Mouse (Mus musculus) left cerebral cortex, adult 2 months (tissue): Measurements from ENCODE around the gene Srd5a3. TPM values are rescaled to one million over a fixed set of nuclear protein-coding genes. Genes with fewer than 3 reads are reported as not detected.

Experiments used
- DNase-seq, 2 experiments: peaks; one replicate each; pipeline ENCODE4 v3.0.0; 2021 to 2022; ENCODE audit warnings: low spot score in 2 of 2, mixed read lengths in 1 of 2; ENCODE audit errors: extremely low spot score in 1 of 2
- H3K27ac ChIP-seq: fragments of 200-600 bp; 2 replicates; pipeline ENCODE4 v1.8.1; 2022
- H3K4me3 ChIP-seq: fragments of 200-600 bp; 2 replicates; pipeline ENCODE4 v1.8.1; 2022
- CTCF ChIP-seq: fragments of 200-600 bp; IDR thresholded peaks from 2 replicates; pipeline ENCODE4 v1.8.1; 2022; ENCODE audit warnings: antibody characterized with exemption, mild to moderate bottlenecking, moderate library complexity
- intact Hi-C: fragments of 180-260 bp; cut with DNase I; formaldehyde crosslinking; loops from one replicate; pipeline ENCODE4 v1.15.1; 2025
- total RNA-seq, 2 experiments: library from RNA; stranded (reverse); gene quantifications; 2 replicates each; pipeline ENCODE4 v1.2.3; 2021

The Srd5a3 gene
- total RNA-seq, 2 experiments from 2014 or later: 19.8 to 21.8 TPM

GRCm38 (mm10) chr5:76154434-76155165 lies 14.5 kb downstream of the Srd5a3 start:
- no peak overlapping the region for H3K4me3 ChIP-seq
- H3K27ac ChIP-seq: no peak overlapping the region
- DNase-seq: peak in 1 of 2 experiments; percentile 3
- intact Hi-C loops: no loop called here
- no peak for TF ChIP-seq CTCF

GRCm38 (mm10) chr5:76159555-76159954 lies 19.5 kb downstream of the Srd5a3 start:
- Histone ChIP-seq H3K4me3 (no peak overlapping the region), H3K27ac (no peak overlapping the region)
- TF ChIP-seq CTCF: no peak
- intact Hi-C loops: no loop called here
- no peak for DNase-seq

DNA sequence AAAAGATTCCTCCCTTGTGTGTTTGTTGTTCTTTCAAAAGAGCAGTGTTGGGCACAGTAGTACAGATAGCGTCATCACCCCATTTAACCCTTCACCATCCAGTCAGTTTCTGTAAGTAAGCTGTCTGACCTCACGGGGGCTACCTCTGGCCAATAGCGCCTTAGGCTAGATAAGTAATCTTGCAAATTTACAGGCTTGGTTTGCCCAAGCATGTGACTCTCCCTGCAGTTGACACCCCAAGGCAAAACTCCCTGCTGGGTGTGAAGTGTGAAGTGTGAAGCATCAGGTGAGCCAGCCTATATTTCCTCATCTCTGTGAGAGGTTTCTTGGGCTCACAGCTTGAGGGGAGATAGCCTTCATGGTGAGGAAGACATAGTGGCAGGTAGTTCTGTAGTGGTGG lies 20.0 kb downstream of the Srd5a3 start:
- no peak for TF ChIP-seq CTCF
- DNase-seq: no peak
- Histone ChIP-seq H3K4me3 (no peak overlapping the region), H3K27ac (no peak overlapping the region)
- intact Hi-C loops: no loop called here

DNA sequence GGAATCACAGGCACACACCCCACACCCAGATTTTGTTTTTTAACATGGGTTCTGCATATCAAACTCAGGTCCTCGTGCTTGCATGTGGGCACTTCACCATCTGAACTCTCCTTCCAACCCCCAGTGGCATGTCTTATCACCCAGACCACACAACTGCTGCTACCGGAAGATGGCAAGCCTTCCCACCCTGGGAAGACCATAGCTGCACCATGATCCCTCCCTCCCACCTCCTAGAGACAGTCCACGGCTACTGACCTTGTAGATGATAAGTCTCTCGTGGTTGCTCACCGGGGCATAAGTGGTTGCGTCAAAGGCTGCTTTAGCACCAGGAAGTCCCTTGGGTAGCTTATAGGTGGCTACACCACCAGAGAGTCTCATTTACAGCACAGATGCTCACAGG lies 21.4 kb downstream of the Srd5a3 start:
- no peak overlapping the region for H3K27ac ChIP-seq
- intact Hi-C loops: no loop called here
- DNase-seq: no peak
- no peak overlapping the region for H3K4me3 ChIP-seq
- TF ChIP-seq CTCF: no peak

GRCm38 (mm10) chr5:76162926-76163325 lies 22.9 kb downstream of the Srd5a3 start:
- DNase-seq: no peak
- no peak for TF ChIP-seq CTCF
- Histone ChIP-seq H3K4me3 (no peak overlapping the region), H3K27ac (no peak overlapping the region)
- intact Hi-C loops: no loop called here

DNA sequence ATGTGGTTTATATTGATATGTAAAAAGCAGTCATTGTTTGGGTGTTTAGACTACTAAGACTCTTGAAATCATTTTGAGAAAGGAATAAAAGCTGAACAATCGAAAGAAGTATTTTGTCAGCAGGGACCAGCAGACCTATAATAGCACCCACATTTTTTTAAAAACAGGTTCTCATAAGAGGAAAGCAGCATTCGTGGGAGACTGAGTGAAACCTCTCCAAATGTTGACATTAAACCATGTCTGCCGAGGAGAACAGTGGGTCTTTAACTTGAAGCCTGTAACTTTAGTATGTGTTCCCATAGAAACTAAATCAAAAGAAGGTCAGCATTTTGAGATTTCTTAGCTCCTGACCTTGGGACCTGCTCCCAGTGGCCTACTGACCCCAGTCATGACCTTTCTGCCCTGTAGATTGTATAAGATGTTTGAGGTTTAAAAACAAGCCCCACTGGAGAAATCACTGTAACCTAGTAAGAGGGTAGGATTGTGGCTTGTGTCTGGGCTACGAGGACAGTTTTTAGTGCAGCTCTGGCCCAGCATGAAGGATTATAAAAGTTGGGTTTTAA lies 23.8 kb downstream of the Srd5a3 start:
- Histone ChIP-seq H3K27ac (no peak overlapping the region), H3K4me3 (no peak overlapping the region)
- intact Hi-C loops: no loop called here
- no peak for TF ChIP-seq CTCF
- no peak for DNase-seq

DNA sequence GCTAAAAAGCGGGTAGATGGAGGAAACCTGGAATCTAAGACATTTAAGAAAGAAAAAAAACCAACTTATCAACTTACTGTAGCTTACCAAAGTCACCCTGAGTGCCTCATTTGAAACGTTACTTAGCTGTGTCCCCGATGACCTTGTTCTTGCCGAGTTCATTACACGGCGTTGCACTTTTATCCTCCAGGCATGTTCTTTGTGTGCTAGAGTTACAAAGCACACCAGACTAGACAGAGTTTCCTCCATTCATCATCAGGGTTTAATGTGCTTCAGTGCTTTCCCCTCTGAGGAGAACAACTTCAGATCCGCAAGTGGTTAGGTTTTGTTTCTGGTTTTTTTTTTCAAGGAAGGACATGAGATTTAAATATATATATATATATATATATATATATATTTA lies 24.8 kb downstream of the Srd5a3 start:
- no peak overlapping the region for H3K4me3 ChIP-seq
- no peak for DNase-seq
- H3K27ac ChIP-seq: no peak overlapping the region
- intact Hi-C loops: no loop called here
- no peak for TF ChIP-seq CTCF

DNA sequence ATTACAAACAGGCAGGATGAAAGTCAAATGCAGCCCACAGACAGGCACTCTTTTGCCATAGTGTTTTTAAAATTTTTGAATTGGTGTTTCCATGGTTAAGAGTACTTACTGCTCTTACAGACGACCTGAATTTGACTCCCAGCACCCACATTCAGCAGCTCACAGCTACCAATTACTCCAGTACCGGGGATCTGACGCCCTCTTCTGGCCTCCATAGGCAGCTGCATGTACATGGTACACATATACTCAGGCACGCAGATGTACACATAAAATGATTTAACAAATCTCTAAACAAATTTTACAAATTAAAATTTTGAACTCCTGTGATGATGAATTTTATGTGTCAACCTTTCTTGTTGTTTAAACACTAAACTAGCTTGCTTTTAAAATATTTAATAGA lies 30.5 kb downstream of the Srd5a3 start:
- H3K27ac ChIP-seq: no peak overlapping the region
- no peak; the same call in 1 of the 2 replicates for TF ChIP-seq CTCF
- no peak overlapping the region for H3K4me3 ChIP-seq
- no peak for DNase-seq
- intact Hi-C loops: no loop called here

DNA sequence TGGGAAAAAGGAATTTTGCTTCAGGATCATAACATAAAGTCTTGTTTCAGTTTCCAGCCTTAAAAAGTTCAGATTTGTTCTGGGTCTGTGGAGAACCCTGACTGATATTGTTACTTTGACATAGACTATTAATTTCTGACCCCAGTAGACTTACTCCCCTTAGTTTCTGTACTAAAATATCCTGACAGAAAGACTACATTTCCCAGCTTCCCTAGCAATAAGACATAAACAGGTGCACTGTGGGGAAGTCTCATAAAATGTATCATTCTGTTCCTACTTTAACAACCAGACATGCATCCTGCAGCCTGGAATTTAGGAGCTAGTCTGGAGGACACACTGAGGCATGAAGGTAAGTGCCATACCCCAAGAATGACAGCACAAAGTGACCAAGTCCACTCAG lies 31.0 kb downstream of the Srd5a3 start:
- no peak for TF ChIP-seq CTCF
- Histone ChIP-seq H3K4me3 (no peak overlapping the region), H3K27ac (no peak overlapping the region)
- DNase-seq: no peak
- intact Hi-C loops: no loop called here

DNA sequence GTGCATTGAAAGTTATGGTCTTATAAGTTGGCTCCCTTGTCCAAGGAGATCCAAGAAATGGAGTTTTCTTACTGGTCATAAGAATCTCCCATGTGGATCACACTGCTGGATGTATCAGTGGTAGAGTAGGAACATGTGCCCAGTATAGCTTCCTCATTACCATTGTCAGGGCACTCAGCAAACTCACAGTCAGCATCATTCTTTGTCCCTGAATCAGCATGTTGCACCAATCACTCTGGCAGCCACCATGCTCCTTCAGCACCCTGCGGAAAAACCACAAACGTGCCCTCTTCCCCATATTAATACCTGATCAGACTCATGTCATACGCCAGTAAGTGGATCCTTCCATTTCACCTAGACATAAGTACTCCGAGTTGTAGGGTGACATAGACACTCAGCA lies 35.0 kb downstream of the Srd5a3 start:
- H3K27ac ChIP-seq: no peak overlapping the region
- no peak for TF ChIP-seq CTCF
- no peak for DNase-seq
- H3K4me3 ChIP-seq: no peak overlapping the region
- intact Hi-C loops: no loop called here

GRCm38 (mm10) chr5:76176411-76176810 lies 36.3 kb downstream of the Srd5a3 start:
- Histone ChIP-seq H3K27ac (no peak overlapping the region), H3K4me3 (no peak overlapping the region)
- no peak for TF ChIP-seq CTCF
- intact Hi-C loops: no loop called here
- no peak for DNase-seq

DNA sequence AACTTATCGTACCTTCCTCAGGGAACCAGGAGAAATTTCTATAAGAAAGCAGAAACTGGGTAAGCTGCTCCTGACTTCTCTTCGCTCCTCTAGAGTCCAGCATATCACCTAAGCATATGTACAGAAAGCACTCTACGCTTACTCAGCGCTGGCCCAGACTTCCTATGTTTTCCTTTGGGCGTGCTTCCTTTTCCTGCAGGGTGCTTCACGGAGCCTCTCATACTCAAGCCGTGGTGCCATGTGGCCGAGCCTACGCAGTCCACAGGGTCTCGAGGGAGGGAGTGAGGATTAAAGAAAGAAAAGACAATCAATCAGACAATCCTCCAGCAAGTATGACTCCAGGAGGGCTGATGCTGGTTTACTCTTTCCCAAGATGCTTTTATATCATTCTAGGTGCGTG lies 36.8 kb downstream of the Srd5a3 start:
- DNase-seq: no peak
- TF ChIP-seq CTCF: no peak
- intact Hi-C loops: no loop called here

DNA sequence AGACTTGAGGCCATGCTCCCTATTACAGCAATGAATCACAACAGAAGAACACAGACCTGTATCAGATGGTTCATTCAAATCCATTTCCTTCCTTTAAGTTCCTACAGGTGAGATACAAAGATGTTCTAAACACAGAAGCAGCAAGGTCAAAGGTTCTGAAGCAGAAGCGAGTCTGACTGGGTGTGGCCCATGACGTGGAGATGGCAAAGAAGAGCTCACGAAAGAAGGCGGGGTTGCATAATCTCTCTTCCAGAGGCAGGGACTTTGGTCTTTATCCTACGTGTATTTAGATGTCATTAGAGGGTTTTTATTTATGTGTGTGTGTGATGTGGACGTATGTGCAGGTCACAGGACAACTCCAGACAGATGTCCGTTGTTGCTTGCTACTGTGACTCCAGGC lies 37.6 kb downstream of the Srd5a3 start:
- H3K4me3 ChIP-seq: no peak overlapping the region
- DNase-seq: no peak
- TF ChIP-seq CTCF: no peak
- intact Hi-C loops: no loop called here
- H3K27ac ChIP-seq: no peak overlapping the region

More for the DNA sequence above, 36.8 kb downstream of the Srd5a3 start:
- Histone ChIP-seq H3K4me3 (no peak overlapping the region), H3K27ac (no peak overlapping the region)
